Mouse (Mus musculus) gastrocnemius, adult 2 months (tissue): Measurements from ENCODE around the gene Tmem91. TPM values are rescaled to one million over a fixed set of nuclear protein-coding genes. Genes with fewer than 3 reads are reported as not detected.

Experiments used
- DNase-seq: peaks from one replicate; pipeline ENCODE4 v3.0.0; 2022
- H3K27ac ChIP-seq: fragments of 200-600 bp; 2 replicates; pipeline ENCODE4 v1.8.1; 2022; ENCODE audit warnings: mild to moderate bottlenecking
- H3K4me3 ChIP-seq: fragments of 200-600 bp; 2 replicates; pipeline ENCODE4 v1.8.1; 2022; ENCODE audit warnings: mild to moderate bottlenecking, moderate library complexity
- CTCF ChIP-seq: fragments of 200-600 bp; IDR thresholded peaks from 2 replicates; pipeline ENCODE4 v1.8.1; 2022; ENCODE audit warnings: antibody characterized with exemption, mild to moderate bottlenecking, moderate library complexity
- intact Hi-C: fragments of 180-260 bp; cut with DNase I; formaldehyde crosslinking; loops from one replicate; pipeline ENCODE4 v1.15.1; 2025
- total RNA-seq, 2 experiments: library from RNA; stranded (reverse); gene quantifications; 2 replicates each; pipeline ENCODE4 v1.2.3; 2021

Gene Tmem91
- total RNA-seq, 2 experiments from 2014 or later = not detected

DNA sequence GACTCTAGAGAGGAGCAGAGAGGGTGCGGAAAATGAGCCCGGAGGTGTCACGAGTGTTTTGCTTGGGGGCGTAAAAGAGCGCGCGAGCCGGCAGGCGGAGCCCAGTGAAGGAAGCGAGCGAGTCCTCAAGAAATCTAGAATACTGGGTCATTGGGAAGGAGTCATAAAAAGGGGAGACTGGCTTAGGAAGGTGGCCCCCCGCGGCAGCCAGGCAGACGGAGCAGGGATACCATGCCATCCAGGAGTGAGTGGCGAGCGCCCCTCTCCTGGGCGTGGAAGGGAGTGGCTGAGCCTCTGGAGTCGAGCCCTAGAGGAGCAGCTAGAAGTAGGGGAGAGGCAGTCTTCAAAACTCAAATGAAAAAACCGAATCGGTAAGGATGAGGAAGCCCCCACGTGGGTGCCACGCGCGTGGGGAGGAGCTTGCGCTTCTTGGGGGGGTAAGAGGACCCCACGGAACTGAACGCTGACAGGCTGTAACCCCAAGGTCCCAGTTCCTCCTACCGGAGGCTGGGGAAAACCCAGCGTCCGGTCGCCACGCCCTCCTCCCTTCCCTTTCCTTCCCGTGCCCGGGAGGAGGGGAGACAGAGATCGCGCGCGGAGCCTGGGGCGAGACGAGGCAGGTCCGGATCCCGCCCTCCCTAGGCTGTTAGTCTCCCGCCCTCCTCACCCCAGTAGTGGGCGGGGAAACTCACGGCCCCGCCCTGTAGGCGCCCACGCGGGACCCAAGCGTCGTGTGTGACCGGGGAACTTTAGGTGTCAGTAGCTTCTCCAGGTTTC, 14.0 kb upstream of the Tmem91 start:
- TF ChIP-seq CTCF = no peak
- peak overlapping the region; percentile 90 for H3K27ac ChIP-seq
- intact Hi-C loops = loop anchor here (2.0 kb wide), 1 partner anchor 18 kb away; no protein-coding TSS in a partner anchor
- peak; percentile 83 for DNase-seq
- peak overlapping the region; percentile 82 for H3K4me3 ChIP-seq

DNA sequence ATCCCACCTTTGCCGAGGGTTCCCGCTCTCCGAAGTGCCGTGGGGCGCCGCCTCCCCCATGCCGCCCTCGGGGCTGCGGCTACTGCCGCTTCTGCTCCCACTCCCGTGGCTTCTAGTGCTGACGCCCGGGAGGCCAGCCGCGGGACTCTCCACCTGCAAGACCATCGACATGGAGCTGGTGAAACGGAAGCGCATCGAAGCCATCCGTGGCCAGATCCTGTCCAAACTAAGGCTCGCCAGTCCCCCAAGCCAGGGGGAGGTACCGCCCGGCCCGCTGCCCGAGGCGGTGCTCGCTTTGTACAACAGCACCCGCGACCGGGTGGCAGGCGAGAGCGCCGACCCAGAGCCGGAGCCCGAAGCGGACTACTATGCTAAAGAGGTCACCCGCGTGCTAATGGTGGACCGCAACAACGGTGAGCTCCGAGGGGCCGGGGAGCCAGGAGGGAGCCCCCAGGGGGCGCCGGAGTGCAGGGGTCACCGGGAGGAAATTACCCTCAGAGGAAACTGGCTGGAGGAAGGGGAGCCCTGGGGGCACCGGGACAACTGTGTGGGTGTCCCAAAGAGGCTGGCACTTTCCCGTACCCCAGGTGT, 12.9 kb upstream of the Tmem91 start:
- peak; percentile 48 for TF ChIP-seq CTCF
- H3K27ac ChIP-seq = peak overlapping the region; percentile 90
- H3K4me3 ChIP-seq = peak overlapping the region; percentile 82
- DNase-seq = peak; percentile 68
- intact Hi-C loops = loop anchor here (2.0 kb wide), 1 partner anchor 19 kb away; no protein-coding TSS in a partner anchor

DNA sequence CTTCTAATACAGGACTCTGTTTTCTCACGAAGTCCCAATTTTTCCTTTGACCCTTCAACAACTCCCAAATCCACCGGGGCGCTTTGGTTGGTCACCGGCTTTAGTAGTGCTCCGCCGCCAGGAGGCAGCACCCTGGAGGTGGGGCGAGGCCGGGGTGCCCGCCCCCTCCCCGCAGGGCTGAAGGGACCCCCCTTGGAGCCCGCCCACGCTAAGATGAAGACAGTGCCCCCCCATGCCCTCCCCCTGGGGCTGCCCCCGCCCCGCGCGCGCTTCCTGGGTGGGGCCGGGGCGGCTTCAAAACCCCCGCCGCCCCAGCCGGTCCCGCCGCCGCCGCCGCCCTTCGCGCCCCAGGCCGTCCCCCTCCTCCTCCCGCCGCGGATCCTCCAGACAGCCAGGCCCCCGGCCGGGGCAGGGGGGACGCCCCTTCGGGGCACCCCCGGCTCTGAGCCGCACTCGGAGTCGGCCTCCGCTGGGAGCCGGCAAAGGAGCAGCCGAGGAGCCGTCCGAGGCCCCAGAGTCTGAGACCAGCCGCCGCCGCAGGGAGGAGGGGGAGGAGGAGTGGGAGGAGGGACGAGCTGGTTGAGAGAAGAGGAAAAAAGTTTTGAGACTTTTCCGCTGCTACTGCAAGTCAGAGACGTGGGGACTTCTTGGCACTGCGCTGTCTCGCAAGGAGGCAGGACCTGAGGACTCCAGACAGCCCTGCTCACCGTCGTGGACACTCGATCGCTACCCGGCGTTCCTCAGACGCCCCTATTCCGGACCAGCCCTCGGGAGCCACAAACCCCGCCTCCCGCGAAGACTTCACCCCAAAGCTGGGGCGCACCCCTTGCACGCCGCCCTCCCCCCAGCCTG, 11.9 kb upstream of the Tmem91 start, which contains the start of gene Tgfb1:
Tgfb1 (plus strand) TSS at position 323 of the 852 bp plus-strand sequence.
- peak within 1 kb of the TSS; percentile 90 for H3K27ac ChIP-seq
- peak within 1 kb of the TSS; percentile 82 for H3K4me3 ChIP-seq
- intact Hi-C loops = no loop called here
- peak; percentile 85 for DNase-seq
- TF ChIP-seq CTCF = peak; percentile 88

DNA sequence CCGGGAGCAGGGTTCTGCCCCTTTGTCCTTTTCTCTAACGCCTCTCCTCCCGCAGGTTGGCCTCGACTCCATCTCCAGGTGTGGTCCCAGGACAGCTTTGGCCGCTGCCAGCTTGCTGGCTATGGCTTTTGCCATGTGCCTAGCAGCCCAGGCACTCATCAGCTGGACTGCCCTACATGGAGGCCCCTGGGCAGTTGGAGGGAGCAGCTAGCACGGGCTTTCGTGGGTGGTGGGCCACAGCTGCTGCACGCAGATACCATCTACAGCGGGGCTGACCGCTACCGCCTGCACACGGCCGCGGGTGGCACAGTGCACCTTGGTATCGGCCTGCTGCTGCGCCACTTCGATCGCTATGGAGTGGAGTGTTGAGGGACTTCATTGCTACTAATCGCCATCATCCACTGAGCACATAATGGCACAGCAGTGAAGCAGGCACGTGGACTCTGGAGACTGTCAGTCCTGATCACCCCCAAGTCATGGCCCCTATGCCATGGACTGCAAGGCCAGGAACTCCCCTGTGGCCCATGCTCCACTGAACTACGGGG, 11.0 kb upstream of the Tmem91 start:
- DNase-seq = no peak
- intact Hi-C loops = no loop called here
- TF ChIP-seq CTCF = no peak
- Histone ChIP-seq H3K4me3 (peak overlapping the region; percentile 82), H3K27ac (peak overlapping the region; percentile 90)

DNA sequence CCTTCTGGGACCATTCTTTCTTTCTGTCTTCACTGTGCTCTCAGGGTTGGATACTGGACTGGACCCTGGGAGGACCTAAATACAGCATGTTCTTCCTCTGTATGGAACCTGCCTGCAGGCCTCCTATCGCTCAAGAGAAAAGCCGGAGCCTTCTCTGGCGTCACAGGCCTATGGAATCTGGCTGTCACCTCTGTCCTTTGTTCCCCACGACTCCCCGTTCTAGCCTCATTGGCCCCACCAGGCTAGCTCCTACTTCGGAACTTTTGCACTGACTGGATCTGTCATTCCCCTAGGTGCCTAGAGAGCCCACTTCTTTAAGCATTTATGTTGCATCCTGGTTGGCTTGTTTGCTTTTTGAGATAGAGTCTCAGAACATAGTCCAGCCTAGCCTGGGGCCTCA, 9.7 kb upstream of the Tmem91 start:
- TF ChIP-seq CTCF = no peak
- no peak overlapping the region for H3K27ac ChIP-seq
- intact Hi-C loops = no loop called here

DNA sequence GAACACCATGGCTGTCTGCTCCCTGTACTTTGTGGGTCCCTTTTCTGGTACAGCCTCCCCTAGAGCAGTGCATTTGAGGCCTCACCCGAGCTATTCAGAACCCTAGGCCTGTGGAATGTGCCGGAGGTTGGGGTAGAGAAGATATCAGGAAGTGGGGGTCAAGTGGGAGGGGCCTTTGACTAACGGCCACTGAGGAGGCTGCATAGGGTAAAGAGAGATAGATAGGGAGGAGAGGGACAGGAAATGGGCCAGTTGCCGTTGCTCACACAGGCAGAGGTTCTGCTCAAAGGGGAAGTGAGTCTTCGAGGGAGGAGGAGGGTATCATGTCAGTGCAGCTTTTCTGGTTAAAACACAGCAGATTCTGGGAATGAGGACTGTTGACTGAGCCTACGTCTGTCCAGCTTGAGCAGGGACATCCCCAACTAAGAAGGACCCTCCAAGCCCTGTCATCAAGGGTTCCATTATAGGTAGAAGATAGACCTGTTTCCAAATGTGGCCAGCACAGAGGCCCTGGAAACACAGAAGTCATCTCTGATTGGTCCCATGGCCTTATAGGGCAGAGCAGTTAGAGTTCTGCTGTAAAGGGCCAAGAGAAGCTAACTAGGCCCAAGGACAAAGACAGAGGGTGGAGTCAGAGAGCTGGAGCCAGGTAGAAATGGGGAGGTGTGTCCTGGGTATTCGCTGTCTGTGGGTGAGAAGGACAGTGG, 8.7 kb upstream of the Tmem91 start:
- H3K27ac ChIP-seq = no peak overlapping the region; the same call in 1 of the 2 replicates
- H3K4me3 ChIP-seq = no peak overlapping the region
- intact Hi-C loops = no loop called here
- no peak for TF ChIP-seq CTCF
- no peak for DNase-seq

More for the DNA sequence above, 9.7 kb upstream of the Tmem91 start:
- no peak for DNase-seq
- H3K4me3 ChIP-seq = no peak overlapping the region

DNA sequence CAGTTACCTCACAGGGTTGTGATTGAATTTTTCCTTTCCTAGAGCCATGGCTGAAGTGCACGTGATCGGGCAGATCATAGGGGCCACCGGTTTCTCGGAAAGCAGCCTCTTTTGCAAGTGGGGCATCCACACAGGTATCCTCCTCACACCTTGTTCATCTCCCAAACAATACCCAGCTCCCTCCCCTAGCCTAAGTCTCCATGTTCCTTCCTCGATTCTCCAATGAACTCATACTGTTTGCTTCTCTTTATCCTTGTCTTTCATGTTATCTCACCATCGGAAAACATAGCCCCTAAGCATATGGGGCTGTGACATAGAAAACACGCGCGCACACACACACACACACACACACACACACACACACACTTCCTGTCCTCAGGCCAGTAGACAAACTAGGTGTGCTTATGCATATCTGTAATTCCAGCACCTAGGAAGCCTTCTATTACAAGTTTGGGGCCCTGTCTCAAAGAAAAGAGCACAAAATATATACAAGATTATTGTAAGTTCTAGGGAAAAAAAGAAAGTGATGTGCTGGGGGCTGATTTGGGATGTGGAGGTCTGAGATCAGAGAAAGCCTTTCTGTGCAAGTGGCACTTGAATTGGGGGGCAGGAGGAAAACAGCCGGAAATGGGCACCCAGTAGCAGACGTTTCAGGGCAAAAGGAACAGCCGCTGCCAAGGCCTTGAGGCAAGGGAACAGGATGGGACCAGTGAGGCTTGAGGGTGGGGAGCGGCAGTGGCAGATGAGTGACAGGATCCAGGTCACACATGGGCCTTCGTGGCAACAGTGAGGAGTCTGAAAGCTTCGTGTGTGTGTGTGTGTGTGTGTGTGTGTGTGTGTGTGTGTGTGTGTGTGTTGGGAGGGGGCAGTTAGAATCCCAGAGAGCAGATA, 6.6 kb upstream of the Tmem91 start:
- Histone ChIP-seq H3K4me3 (peak overlapping the region; percentile 97), H3K27ac (peak overlapping the region; percentile 97; the same call in 1 of the 2 replicates)
- TF ChIP-seq CTCF = no peak
- DNase-seq = no peak
- intact Hi-C loops = no loop called here

DNA sequence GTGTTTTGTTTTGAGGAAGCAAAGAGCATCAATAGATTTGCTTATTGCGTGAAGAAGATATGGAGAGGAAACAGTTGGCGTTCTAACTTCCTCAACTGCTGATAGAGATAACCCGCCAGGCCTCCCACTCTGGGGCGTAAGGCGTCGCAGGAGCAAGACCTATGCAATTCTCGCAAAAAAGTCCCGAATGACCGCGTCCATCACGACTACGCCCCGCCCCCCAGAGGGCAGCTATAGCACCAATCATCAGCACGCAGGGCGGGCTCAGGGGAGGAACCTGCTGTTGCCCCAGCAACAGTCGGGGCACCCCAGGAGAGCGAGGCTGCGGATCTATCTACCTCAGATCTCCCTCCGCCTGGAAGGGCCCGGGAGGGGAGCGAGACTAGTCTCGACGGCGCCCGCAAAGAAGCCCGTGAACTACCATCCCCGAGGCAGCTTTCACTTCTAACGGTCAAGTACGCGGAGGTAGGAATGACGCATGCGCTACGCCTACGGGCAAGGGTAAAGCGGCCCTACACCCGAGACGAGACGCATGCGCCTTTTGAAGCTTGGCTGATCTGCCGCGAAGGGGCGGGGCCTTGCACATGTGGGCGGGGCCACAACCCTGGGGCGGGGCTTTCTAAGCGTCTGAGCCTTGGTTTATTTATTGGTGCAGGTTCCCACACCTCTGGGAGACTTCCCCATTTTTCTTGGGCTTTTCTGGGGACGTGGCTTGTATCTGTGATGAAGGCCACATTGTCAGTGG, 5.7 kb upstream of the Tmem91 start, which contains the start of gene B9d2:
B9d2 (plus strand) TSS at position 267 of the 745 bp plus-strand sequence.
- H3K27ac ChIP-seq = peak within 1 kb of the TSS; percentile 97
- peak; percentile 96 for DNase-seq
- no peak for TF ChIP-seq CTCF
- H3K4me3 ChIP-seq = peak within 1 kb of the TSS; percentile 97
- intact Hi-C loops = no loop called here

DNA sequence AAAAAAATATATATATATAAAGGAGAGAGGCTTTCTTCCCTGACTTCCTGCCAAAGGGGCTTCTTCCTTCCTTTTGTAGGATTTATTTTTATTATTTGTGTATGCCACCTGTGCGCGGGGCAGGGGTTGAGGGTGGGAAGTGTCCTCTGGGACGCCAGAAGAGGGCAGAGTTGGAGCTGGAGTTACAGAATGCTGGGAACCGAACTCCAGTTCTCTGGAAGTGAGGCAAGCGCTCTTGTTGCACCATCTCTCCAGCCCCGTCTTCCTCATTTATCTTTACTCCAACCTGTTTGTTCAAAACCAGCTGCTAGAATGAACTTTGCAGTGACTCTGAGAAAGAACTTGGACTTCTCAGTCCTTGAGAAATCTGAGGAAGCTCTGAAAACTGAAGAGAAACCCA, 5.0 kb upstream of the Tmem91 start:
- DNase-seq = no peak
- intact Hi-C loops = no loop called here
- Histone ChIP-seq H3K27ac (peak overlapping the region; percentile 97), H3K4me3 (peak overlapping the region; percentile 97)
- TF ChIP-seq CTCF = peak; percentile 24; the same call in 1 of the 2 replicates

DNA sequence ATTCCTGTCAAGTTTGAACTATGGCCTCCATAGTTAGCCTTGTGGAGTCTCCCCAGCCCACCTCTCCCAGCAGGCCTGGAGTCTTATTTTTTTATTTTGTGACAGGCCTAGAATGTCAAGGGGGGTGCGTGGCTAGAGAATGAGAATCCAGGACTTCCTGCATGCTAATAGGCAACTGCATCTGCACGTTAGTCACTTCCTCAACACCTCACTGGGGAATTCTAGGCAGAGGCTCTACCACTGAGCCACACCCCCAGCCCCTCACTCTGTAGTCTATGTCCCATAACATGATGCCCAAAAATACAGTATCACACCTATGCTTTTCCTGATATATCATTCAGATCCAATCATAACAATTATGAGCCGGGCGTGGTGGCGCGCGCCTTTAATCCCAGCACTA, 2.0 kb upstream of the Tmem91 start:
- no peak for DNase-seq
- intact Hi-C loops = no loop called here
- no peak overlapping the region for H3K27ac ChIP-seq
- TF ChIP-seq CTCF = no peak
- no peak overlapping the region for H3K4me3 ChIP-seq
